Mouse (Mus musculus) bone marrow, adult 2 months (tissue): ENCODE data around the gene Cdca5. TPM values are rescaled to one million over a fixed set of nuclear protein-coding genes. Genes with fewer than 3 reads are reported as not detected.
A peak's percentile ranks its signal among the peaks of the same experiment; 100 is the strongest.

ENCODE experiments used
- H3K27ac ChIP-seq: fragments of 200-500 bp; 2 replicates; pipeline ENCODE4 v1.5.1; 2012; ENCODE audit warnings: low read depth, mild to moderate bottlenecking, control low read depth, inconsistent platforms, low read length; ENCODE audit not compliant: control insufficient read depth, poor library complexity, insufficient read depth
- H3K4me1 ChIP-seq: fragments of 200-500 bp; 2 replicates; pipeline ENCODE4 v1.6.1; 2011; ENCODE audit warnings: low read length; ENCODE audit not compliant: control insufficient read depth, insufficient read depth
- H3K4me3 ChIP-seq: fragments of 200-500 bp; replicated peaks from 2 replicates; pipeline ENCODE3; 2011; ENCODE audit warnings: mild to moderate bottlenecking, low read depth, low read length, control low read depth; ENCODE audit not compliant: control insufficient read depth
- CTCF ChIP-seq: fragments of 200-500 bp; IDR thresholded peaks from 2 replicates; pipeline ENCODE4 v1.5.1; 2011; ENCODE audit warnings: low read length, control low read depth; ENCODE audit not compliant: control insufficient read depth, insufficient read depth
- POLR2A ChIP-seq: fragments of 200-500 bp; IDR thresholded peaks from 2 replicates; pipeline ENCODE4 v1.6.1; 2011; ENCODE audit warnings: low read depth, mild to moderate bottlenecking, control low read depth, low read length, borderline replicate concordance; ENCODE audit not compliant: control insufficient read depth
- whole genome bisulfite sequencing: fragments of 180-500 bp; shearing (Covaris S2); methylation state at CpG from one replicate; pipeline ENCODE4 v1.1.7; 2018; 5-methylcytosine and 5-hydroxymethylcytosine counted together
- polyA plus RNA-seq: library from polyadenylated mRNA; stranded (reverse); fragments of >200 nt; gene quantifications from 2 replicates; pipeline ENCODE4 v1.2.4, GENCODE M21; 2011; ENCODE audit warnings: low replicate concordance; ENCODE audit not compliant: missing spikeins, insufficient read depth, insufficient read length

Cdca5 gene
- polyA plus RNA-seq, 1 experiment = 31.0 TPM

- peak overlapping the region; percentile 77 for H3K4me3 ChIP-seq
- H3K4me1 ChIP-seq = no peaks in the 10 kb centered on the region
- H3K27ac ChIP-seq = peak overlapping the region; percentile 81
- TF ChIP-seq CTCF = no peak
- TF ChIP-seq POLR2A = no peak
- WGBS = under 1% methylated on average over 16 of the region's 16 CpGs
These were observed 55.5 kb downstream of the Cdca5 start for GRCm38 (mm10) chr19:6140374-6140677.

- TF ChIP-seq POLR2A = peak; percentile 51; the same call in 1 of the 2 replicates
- TF ChIP-seq CTCF = peak; percentile 89
- Histone ChIP-seq H3K27ac (peak within 1 kb of the TSS; percentile 81), H3K4me3 (peak within 1 kb of the TSS; percentile 77), H3K4me1 (no peaks in the 10 kb centered on the region)
- WGBS = under 1% methylated on average over 68 of the region's 68 CpGs
These were observed 56.1 kb downstream of the Cdca5 start, which contains the start of gene Batf2 for GRCm38 (mm10) chr19:6140678-6141393. Gene Batf2 (plus strand): TSS chr19:6140983.

- Histone ChIP-seq H3K4me1 (no peaks in the 10 kb centered on the region), H3K27ac (peak within 1 kb of the TSS; percentile 81), H3K4me3 (peak within 1 kb of the TSS; percentile 77)
- peak; percentile 67 for TF ChIP-seq CTCF
- no peak for TF ChIP-seq POLR2A
- 1% methylated on average over 15 of the region's 15 CpGs for WGBS
These were observed 56.6 kb downstream of the Cdca5 start, which contains the start of gene Arl2 for GRCm38 (mm10) chr19:6141394-6141749. Gene Arl2 (minus strand): TSS chr19:6141548.

Other genes with a start within 250 kb of the Cdca5 start
- gene Frmd8, start 209.7 kb upstream of the Cdca5 start, polyA plus RNA-seq = 14.3 and 18.1 TPM in 2 replicates
- 11.6 and 24.6 TPM in 2 replicates for gene Slc25a45, start 207.2 kb upstream of the Cdca5 start, polyA plus RNA-seq
- 4.4 and 6.4 TPM in 2 replicates for gene Tigd3, start 190.8 kb upstream of the Cdca5 start, polyA plus RNA-seq
- 31.1 and 60.8 TPM in 2 replicates for gene Dpf2, start 172.0 kb upstream of the Cdca5 start, polyA plus RNA-seq
- 2.3 and 5.3 TPM in 2 replicates for gene Cdc42ep2, start 160.2 kb upstream of the Cdca5 start, polyA plus RNA-seq
- gene Pola2, start 120.8 kb upstream of the Cdca5 start, polyA plus RNA-seq = 41.9 and 79.8 TPM in 2 replicates
- gene Slc22a20, start 98.8 kb upstream of the Cdca5 start, polyA plus RNA-seq = 0.80 TPM in 1 of 2 replicates, not detected in the other
- gene Capn1, start 69.1 kb upstream of the Cdca5 start, polyA plus RNA-seq = 59.9 and 139 TPM in 2 replicates
- gene Syvn1, start 38.4 kb upstream of the Cdca5 start, polyA plus RNA-seq = 30.5 and 58.5 TPM in 2 replicates
- gene Mrpl49, start 27.2 kb upstream of the Cdca5 start, polyA plus RNA-seq = 29.9 and 52.5 TPM in 2 replicates
- 2,232 and 4,155 TPM in 2 replicates for gene Fau, start 27.1 kb upstream of the Cdca5 start, polyA plus RNA-seq
- gene Znhit2, start 23.8 kb upstream of the Cdca5 start, polyA plus RNA-seq = 8.4 and 14.3 TPM in 2 replicates
- 5.9 and 12.3 TPM in 2 replicates for gene Tm7sf2, start 16.6 kb upstream of the Cdca5 start, polyA plus RNA-seq
- 48.4 and 85.1 TPM in 2 replicates for gene Vps51, start 7.8 kb upstream of the Cdca5 start, polyA plus RNA-seq
- gene Tmem262, start 5.0 kb upstream of the Cdca5 start, polyA plus RNA-seq = not detected in 2 replicates
- not detected in 2 replicates for gene Gm28374, start 2.7 kb upstream of the Cdca5 start, polyA plus RNA-seq
- gene Zfpl1, start within 50 bp of the Cdca5 start, polyA plus RNA-seq = 12.2 and 22.8 TPM in 2 replicates
- gene AC131692.1, start 9.4 kb downstream of the Cdca5 start, polyA plus RNA-seq = 6.6 and 6.9 TPM in 2 replicates
- 5.2 and 5.3 TPM in 2 replicates for gene Naaladl1, start 20.8 kb downstream of the Cdca5 start, polyA plus RNA-seq
- gene Sac3d1, start 33.7 kb downstream of the Cdca5 start, polyA plus RNA-seq = 2.5 and 6.0 TPM in 2 replicates
- 33.2 and 38.4 TPM in 2 replicates for gene Snx15, start 43.3 kb downstream of the Cdca5 start, polyA plus RNA-seq
- 0.93 TPM in 1 of 2 replicates, not detected in the other for gene Batf2, start 56.0 kb downstream of the Cdca5 start, polyA plus RNA-seq
- gene Arl2, start 56.6 kb downstream of the Cdca5 start, polyA plus RNA-seq = 19.6 and 20.5 TPM in 2 replicates
- gene Majin, start 99.4 kb downstream of the Cdca5 start, polyA plus RNA-seq = not detected in 2 replicates
- gene Gpha2, start 141.4 kb downstream of the Cdca5 start, polyA plus RNA-seq = not detected in 2 replicates
- gene Ppp2r5b, start 150.9 kb downstream of the Cdca5 start, polyA plus RNA-seq = 21.0 and 43.9 TPM in 2 replicates
- gene Atg2a, start 156.7 kb downstream of the Cdca5 start, polyA plus RNA-seq = 17.0 and 36.4 TPM in 2 replicates
- 40.0 and 63.1 TPM in 2 replicates for gene Ehd1, start 191.7 kb downstream of the Cdca5 start, polyA plus RNA-seq
- 7.2 and 13.6 TPM in 2 replicates for gene Cdc42bpg, start 221.5 kb downstream of the Cdca5 start, polyA plus RNA-seq
- gene Men1, start 250.0 kb downstream of the Cdca5 start, polyA plus RNA-seq = 17.7 and 33.1 TPM in 2 replicates